Mouse (Mus musculus) left cerebral cortex, postnatal 4 days (tissue): ENCODE data around the gene Slc28a1. TPM values are rescaled to one million over a fixed set of nuclear protein-coding genes. Genes with fewer than 3 reads are reported as not detected.

Experiments
- DNase-seq: peaks from one replicate; pipeline ENCODE4 v3.0.0-alpha.2; 2022
- intact Hi-C: fragments of 180-260 bp; cut with DNase I; formaldehyde crosslinking; loops from one replicate; pipeline ENCODE4 v1.15.1; 2025
- total RNA-seq, 2 experiments: library from RNA; stranded (reverse); gene quantifications; 2 replicates each; pipeline ENCODE4 v1.2.3; 2021

Slc28a1 gene
- total RNA-seq, 2 experiments from 2014 or later: 0.12 TPM; not detected in 1

- DNase-seq: peak; percentile 65
- intact Hi-C loops: no loop called here
These were observed 94.3 kb downstream of the Slc28a1 start for GRCm38 (mm10) chr7:81208944-81209343.

- intact Hi-C loops: no loop called here
- no peak for DNase-seq
These were observed 95.5 kb downstream of the Slc28a1 start for GRCm38 (mm10) chr7:81209979-81210685.

- DNase-seq: no peak
- intact Hi-C loops: no loop called here
These were observed 97.2 kb downstream of the Slc28a1 start for GRCm38 (mm10) chr7:81211760-81212159.

DNA sequence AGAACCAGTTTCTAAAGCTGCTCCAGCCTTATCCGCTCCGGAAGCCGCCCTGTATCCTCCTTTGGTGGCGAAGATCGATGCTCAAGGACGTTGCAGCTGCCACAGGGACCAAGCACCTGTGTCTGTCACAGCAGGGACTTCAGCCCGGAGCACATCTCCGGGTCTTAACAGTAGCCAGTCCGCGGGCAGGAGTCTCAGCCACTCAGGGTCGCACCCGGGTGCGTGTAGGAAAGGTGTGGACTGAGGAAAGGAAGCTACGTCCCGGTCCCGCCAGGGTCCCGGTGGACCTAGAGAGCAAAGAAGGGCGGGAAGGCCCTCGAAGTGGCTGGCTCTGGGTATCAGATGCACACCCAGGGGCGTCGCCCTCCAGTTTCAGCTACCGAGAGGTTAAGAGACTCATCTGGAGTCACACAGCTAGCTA, 97.7 kb downstream of the Slc28a1 start:
- peak; percentile 10 for DNase-seq
- intact Hi-C loops: no loop called here

- intact Hi-C loops: no loop called here
These were observed 98.2 kb downstream of the Slc28a1 start for GRCm38 (mm10) chr7:81212697-81213346.

DNA sequence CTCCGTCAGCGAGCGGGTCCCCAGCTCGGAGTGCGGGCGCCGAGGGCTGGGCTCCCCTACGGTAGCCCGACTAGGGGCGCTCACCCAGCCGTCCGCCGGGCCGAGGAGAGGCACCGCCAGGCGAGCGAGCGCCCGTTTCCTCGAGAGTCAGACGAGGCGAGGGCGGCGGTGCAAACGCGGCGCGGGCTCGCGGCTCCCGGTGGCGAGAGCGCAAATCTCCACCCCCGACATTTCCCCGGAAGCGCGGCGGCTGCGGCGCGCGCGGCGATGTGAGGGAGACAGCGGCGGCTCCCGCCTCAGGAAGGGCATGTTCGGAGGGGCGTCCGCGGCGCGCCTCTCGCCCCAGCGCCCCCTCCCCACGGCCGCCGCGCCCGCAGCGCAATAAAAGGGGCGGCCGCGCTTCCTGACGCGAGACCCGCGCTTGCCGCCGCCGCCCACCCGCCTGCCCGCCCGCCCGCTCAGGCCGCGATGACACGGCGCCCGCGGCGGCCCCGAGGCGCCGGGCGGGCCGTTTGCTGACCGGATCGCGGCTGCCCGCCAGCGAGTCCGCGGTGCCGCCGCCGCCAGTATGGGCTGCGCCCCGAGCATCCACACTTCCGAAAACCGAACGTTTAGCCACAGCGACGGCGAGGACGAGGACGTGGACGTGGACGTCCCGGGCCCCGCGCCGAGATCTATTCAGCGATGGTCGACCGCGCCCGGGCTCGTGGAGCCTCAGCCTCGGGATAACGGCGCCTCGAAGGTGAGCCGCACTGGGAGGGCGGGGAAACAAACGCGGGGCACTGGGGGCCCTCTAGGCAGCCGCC, 99.0 kb downstream of the Slc28a1 start, which contains the start of gene Pde8a:
Gene Pde8a (plus strand): TSS at position 250 of the 806 bp plus-strand sequence.
- intact Hi-C loops: no loop called here

More at GRCm38 (mm10) chr7:81212697-81213346, 98.2 kb downstream of the Slc28a1 start:
- DNase-seq: peak; percentile 80

GRCm38 (mm10) chr7:81214153-81214907, 99.7 kb downstream of the Slc28a1 start:
- intact Hi-C loops: no loop called here
- no peak for DNase-seq

More for the DNA sequence above, 99.0 kb downstream of the Slc28a1 start, which contains the start of gene Pde8a:
- no peak for DNase-seq

DNA sequence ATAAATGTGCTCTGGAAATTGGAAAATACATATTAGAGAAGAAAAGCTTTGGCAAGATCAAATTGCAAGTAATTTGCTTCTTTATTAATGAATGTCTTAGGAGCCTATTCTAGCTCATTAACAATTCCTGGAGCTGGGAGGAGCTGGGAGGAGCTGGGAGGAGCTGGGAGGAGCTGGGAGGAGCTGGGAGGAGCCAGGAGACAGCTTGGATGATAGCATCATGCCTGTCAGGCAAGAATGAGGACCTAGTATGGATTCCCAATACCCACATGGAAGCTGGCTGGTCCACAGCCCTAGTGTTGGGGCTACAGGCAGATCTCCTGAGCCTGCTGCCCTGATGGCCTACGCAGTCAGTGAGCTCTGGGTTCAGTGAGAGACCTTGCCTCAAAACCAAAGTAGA, 101.4 kb downstream of the Slc28a1 start:
- intact Hi-C loops: no loop called here
- no peak for DNase-seq

- intact Hi-C loops: no loop called here
- no peak for DNase-seq
These were observed 104.7 kb downstream of the Slc28a1 start for GRCm38 (mm10) chr7:81219321-81219720.

Other genes with a start within 250 kb of the Slc28a1 start
- 10 to 100 TPM; 29.6 to 36.7 TPM for gene Wdr73, start 213.5 kb upstream of the Slc28a1 start, total RNA-seq
- gene Nmb, start 209.7 kb upstream of the Slc28a1 start, total RNA-seq: 1 to 10 TPM; 8.4 to 9.0 TPM
- 10 to 100 TPM; 67.7 to 78.6 TPM for gene Sec11a, start 167.0 kb upstream of the Slc28a1 start, total RNA-seq
- gene Zfp592, start 121.1 kb upstream of the Slc28a1 start, total RNA-seq: 10 to 100 TPM; 25.7 to 26.8 TPM
- gene Alpk3, start 57.2 kb upstream of the Slc28a1 start, total RNA-seq: under 1 TPM; 0.58 to 0.62 TPM
- gene Pde8a, start 98.8 kb downstream of the Slc28a1 start, total RNA-seq: 1 to 10 TPM; 2.4 to 4.5 TPM
- 100 to 1,000 TPM; 830 to 890 TPM for gene Rps17, start 230.5 kb downstream of the Slc28a1 start, total RNA-seq